Mouse (Mus musculus): Measurements from ENCODE around the gene Jagn1. TPM values are rescaled to one million over a fixed set of nuclear protein-coding genes. Genes with fewer than 3 reads are reported as not detected.
A peak's percentile ranks its signal among the peaks of the same experiment; 100 is the strongest.

Jagn1 gene
- polyA plus RNA-seq, 1 experiment from 2014 or later = 31.7 TPM

DNA sequence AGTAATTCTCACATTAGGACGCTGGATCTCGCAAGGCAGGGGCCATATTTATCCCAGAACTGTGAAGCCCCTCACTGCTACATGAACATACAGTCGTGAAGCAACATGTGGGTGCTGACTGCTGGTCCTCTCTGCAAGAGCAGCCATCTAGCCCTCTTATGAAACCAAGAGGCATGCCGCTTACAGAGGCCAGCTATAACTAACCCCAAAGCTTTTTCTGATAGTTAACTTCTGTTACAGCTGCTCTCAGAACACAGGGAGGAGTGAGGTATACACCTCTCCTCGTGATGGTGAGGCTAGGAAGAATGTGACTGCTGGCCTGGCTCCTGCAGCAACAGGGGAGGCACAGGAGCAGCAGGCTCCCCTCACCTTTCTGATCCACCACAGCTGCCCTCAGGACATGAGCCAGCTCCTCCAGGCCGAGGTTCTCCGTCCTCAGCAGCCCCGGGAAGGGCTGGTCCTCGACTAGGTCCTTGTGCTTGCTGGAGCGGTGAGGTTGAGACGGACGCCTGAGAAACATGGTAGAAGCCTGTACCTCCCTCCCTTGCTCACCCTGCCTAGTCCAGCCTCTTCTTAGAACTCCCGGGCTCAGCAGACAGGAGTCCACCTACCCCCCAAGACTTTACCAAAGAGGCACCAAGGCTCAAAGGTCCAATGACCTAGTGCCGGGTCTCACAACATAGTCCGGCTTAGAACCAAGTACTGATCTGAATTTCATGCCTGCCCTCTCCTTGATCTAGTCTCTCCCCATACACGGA is 23.7 kb upstream of the Jagn1 start:
- ATAC-seq (ENCODE audit: insufficient read depth) = peak; percentile 64
- 10% methylated on average over 16 of the region's 16 CpGs for WGBS (ENCODE audit: insufficient replicate concordance)
- Histone ChIP-seq H3K4me1 (replicated peaks) (peaks cover 27% of the 10 kb centered on the region), H3K9ac (peak overlapping the region; percentile 74), H3K4me3 (replicated peaks) (peak overlapping the region; percentile 72), H3K27ac (replicated peaks) (peak overlapping the region; percentile 58), H3K27me3 (no peaks in the 10 kb centered on the region), H3K9me3 (replicated peaks) (no peaks in the 10 kb centered on the region), H3K36me3 (replicated peaks) (0 out of 2 replicates have a peak, but pooled peaks cover 6% of the 10 kb centered on the region), H3K4me2 (peak overlapping the region; percentile 88)

DNA sequence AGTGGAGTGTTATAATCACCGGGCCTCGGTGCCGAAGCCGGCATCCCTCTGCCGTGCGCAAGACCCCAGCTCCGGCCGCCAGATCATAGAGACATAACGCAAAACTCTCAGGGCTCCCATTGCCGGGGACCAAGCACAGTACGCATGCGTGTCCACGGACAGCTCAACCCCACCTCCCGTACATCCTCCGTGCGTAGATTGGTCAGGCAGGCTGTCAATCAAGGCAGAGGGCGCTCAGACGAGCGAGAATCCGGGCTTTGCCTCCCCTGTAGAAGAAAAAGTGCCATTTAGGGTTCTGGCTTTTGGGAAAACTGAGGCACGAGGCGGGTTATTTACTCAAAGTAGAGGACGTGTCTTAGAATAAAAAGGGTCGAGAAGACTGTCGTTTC is 23.2 kb upstream of the Jagn1 start, which contains the start of gene Rpusd3:
Gene Rpusd3 (minus strand): TSS at position 142 of the 389 bp plus-strand sequence.
- peak within 1 kb of the TSS; percentile 88 for H3K4me2 ChIP-seq
- peak; percentile 97 for ATAC-seq (ENCODE audit: insufficient read depth)
- H3K9me3 ChIP-seq (replicated peaks) = no peaks in the 10 kb centered on the region
- 0 out of 2 replicates have a peak, but pooled peaks cover 6% of the 10 kb centered on the region for H3K36me3 ChIP-seq (replicated peaks)
- WGBS (ENCODE audit: insufficient replicate concordance) = under 1% methylated on average over 25 of the region's 25 CpGs
- peak within 1 kb of the TSS; percentile 74 for H3K9ac ChIP-seq
- peak within 1 kb of the TSS; percentile 72 for H3K4me3 ChIP-seq (replicated peaks)
- peak within 1 kb of the TSS; percentile 58 for H3K27ac ChIP-seq (replicated peaks)
- peaks cover 27% of the 10 kb centered on the region for H3K4me1 ChIP-seq (replicated peaks)
- H3K27me3 ChIP-seq = no peaks in the 10 kb centered on the region

DNA sequence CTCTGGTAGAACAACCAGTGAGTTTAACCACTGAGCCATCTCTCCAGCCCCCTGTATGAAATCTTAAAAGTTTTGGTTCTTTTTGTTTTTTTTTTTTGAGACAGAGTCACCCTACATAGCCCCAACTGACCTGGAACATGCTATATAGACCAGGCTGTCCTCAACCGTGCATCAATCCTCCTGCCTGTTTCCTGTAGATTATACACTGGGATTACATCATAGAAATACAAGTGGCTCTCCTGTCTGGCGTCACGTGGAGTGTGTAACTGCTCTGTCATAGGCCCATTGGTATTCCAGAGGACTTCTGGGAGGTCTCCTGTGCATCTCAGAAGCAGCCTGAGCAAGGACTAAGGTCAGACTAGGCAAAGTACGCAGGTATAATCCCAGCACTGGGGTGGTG is 19.4 kb upstream of the Jagn1 start:
- Histone ChIP-seq H3K4me1 (replicated peaks) (peaks cover 17% of the 10 kb centered on the region), H3K27ac (replicated peaks) (no peak overlapping the region), H3K9ac (no peak overlapping the region), H3K36me3 (replicated peaks) (no peaks in the 10 kb centered on the region), H3K4me3 (replicated peaks) (no peak overlapping the region), H3K27me3 (no peaks in the 10 kb centered on the region), H3K4me2 (no peak overlapping the region), H3K9me3 (replicated peaks) (no peaks in the 10 kb centered on the region)
- WGBS (ENCODE audit: insufficient replicate concordance) = 28% methylated on average over 4 of the region's 4 CpGs
- no peak for ATAC-seq (ENCODE audit: insufficient read depth)

DNA sequence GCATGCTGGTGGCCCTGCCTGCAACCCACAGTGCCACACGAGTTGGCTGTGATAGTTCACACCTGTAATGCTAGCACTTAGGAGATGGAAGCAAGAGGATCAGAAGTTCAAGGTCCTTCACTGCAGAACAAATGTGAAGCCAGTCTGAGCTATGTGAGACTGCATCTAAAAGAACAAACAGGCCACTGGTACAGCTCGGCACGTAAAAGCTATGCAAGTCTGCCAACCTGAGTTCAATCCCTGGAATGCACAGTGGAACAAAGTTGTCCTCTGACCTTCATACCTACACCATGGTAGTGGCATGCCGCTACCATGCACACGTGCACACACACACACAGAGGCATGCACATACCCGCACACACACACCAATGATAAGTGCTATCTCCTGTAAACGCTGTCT is 18.2 kb upstream of the Jagn1 start:
- WGBS (ENCODE audit: insufficient replicate concordance) = 63% methylated on average over 7 of the region's 7 CpGs
- Histone ChIP-seq H3K36me3 (replicated peaks) (no peaks in the 10 kb centered on the region), H3K9ac (no peak overlapping the region), H3K27me3 (no peaks in the 10 kb centered on the region), H3K27ac (replicated peaks) (no peak overlapping the region), H3K4me1 (replicated peaks) (peaks cover 8% of the 10 kb centered on the region), H3K4me2 (no peak overlapping the region), H3K4me3 (replicated peaks) (no peak overlapping the region), H3K9me3 (replicated peaks) (no peaks in the 10 kb centered on the region)
- ATAC-seq (ENCODE audit: insufficient read depth) = no peak

DNA sequence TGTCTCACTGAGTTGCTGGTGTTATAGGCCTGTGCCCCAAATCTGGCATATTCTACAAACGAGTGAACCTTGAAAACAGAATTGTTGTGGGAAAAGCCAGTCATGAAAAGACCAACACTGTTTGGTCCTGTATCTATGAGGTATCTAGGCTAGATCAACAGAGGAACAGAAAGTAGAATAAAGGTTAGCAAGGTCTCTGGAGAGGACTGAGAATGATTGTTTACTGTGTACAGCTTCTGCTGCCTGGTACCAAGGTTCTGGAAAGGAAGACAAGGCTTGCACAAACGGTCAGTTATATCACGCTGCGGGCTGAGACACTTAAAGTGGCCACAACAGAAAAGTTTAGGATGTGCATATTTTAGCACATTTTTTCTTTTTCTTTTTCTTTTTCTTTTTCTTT is 15.7 kb upstream of the Jagn1 start:
- no peaks in the 10 kb centered on the region for H3K27me3 ChIP-seq
- no peak for ATAC-seq (ENCODE audit: insufficient read depth)
- no peak overlapping the region for H3K4me2 ChIP-seq
- H3K9me3 ChIP-seq (replicated peaks) = no peaks in the 10 kb centered on the region
- no peak overlapping the region for H3K27ac ChIP-seq (replicated peaks)
- H3K4me3 ChIP-seq (replicated peaks) = no peak overlapping the region
- WGBS (ENCODE audit: insufficient replicate concordance) = 83% methylated on average over 4 of the region's 4 CpGs
- no peaks in the 10 kb centered on the region for H3K36me3 ChIP-seq (replicated peaks)
- 0 out of 2 replicates have a peak, but pooled peaks cover 2% of the 10 kb centered on the region for H3K4me1 ChIP-seq (replicated peaks)
- H3K9ac ChIP-seq = no peak overlapping the region

DNA sequence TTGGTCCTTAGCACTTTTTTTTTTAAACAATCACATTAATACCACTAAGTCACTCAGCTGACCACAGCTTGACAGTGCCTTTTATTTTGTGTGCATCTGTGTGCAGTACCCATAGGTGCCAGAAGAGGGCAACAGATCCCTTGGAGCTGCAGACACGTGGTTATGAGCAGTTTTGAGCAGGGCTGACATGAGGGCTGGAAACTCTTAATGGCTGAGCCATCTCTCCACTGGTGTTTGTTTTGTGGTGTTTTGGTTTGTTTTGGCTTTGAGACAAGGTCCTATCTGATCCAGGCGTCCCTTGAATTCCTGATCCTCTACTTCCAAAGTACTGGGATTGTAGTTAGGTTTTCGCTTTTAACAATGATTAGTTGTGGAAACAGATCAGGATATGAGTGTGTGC is 15.0 kb upstream of the Jagn1 start:
- WGBS (ENCODE audit: insufficient replicate concordance) = 48% methylated on average over 3 of the region's 3 CpGs
- Histone ChIP-seq H3K9ac (no peak overlapping the region), H3K36me3 (replicated peaks) (no peaks in the 10 kb centered on the region), H3K4me2 (no peak overlapping the region), H3K27me3 (no peaks in the 10 kb centered on the region), H3K9me3 (replicated peaks) (no peaks in the 10 kb centered on the region), H3K27ac (replicated peaks) (no peak overlapping the region), H3K4me1 (replicated peaks) (0 out of 2 replicates have a peak, but pooled peaks cover 2% of the 10 kb centered on the region), H3K4me3 (replicated peaks) (no peak overlapping the region)
- no peak for ATAC-seq (ENCODE audit: insufficient read depth)

DNA sequence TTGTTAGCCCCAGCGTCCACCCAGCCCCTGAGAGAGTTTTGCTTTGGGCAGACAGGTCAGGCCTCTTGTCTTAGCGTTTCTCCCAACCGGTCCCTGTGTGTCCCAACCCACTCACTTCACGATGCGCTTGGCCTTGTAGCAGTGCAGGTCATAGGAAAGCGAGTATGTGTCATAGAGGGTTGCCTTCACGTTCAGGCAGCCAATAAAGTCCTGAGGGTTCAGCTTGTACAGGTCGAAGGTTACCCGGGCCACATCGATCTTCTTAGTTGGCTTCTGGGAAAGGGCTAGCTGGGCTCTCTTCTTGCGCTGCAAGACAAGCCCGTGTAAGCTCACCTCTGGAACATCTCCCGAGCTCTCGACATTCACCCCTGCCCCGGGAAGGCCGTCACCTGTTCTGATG is 14.4 kb upstream of the Jagn1 start:
- 69% methylated on average over 16 of the region's 16 CpGs for WGBS (ENCODE audit: insufficient replicate concordance)
- Histone ChIP-seq H3K4me2 (peak overlapping the region; percentile 23; the same call in 1 of the 2 replicates), H3K27ac (replicated peaks) (no peak overlapping the region), H3K36me3 (replicated peaks) (no peaks in the 10 kb centered on the region), H3K4me3 (replicated peaks) (no peak overlapping the region), H3K27me3 (no peaks in the 10 kb centered on the region), H3K4me1 (replicated peaks) (0 out of 2 replicates have a peak, but pooled peaks cover 2% of the 10 kb centered on the region), H3K9me3 (replicated peaks) (no peaks in the 10 kb centered on the region), H3K9ac (no peak overlapping the region)
- peak; percentile 46 for ATAC-seq (ENCODE audit: insufficient read depth)

DNA sequence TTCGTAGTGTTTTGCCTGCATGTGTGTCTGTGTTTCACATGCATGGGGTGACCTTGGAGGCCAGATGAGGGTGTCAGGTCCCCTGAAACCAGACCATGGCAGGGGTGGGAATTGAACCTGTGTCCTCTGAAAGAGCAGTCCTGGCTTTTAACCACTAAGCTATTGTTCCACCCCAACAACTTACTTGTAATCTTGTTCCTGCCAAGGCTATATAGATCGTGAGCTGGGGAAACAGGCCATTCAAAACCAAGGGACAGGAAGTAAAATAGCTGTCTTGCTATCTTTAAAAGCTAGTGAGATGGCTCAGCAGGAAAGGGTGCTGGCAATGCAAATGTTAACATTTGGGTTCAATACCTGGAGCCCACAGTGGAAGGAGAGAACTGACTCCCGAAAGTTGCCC is 12.4 kb upstream of the Jagn1 start:
- 42% methylated on average over 3 of the region's 3 CpGs for WGBS (ENCODE audit: insufficient replicate concordance)
- Histone ChIP-seq H3K27me3 (no peaks in the 10 kb centered on the region), H3K4me1 (replicated peaks) (0 out of 2 replicates have a peak, but pooled peaks cover 2% of the 10 kb centered on the region), H3K4me2 (no peak overlapping the region), H3K36me3 (replicated peaks) (no peaks in the 10 kb centered on the region), H3K27ac (replicated peaks) (no peak overlapping the region), H3K9ac (no peak overlapping the region), H3K9me3 (replicated peaks) (no peaks in the 10 kb centered on the region), H3K4me3 (replicated peaks) (no peak overlapping the region)
- ATAC-seq (ENCODE audit: insufficient read depth) = no peak

DNA sequence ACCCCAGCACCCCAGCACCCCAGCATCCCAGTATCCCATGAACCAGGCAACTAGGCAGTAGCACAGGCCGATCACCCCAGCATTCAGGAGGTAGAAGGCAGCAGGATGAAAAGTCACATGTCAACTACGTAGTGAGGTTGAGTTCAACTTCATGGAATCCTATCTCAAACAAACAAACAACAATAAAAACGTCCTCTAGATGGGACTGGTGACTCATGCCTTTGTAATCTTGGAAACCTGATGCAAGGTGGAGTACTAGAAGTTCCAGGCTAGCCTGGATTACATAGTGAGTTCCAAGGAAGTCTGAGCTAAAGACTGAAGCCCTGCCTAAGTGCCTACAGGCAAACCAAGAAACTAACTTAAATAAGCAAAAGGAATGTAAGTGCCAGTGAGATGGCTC is 11.5 kb upstream of the Jagn1 start:
- no peak for ATAC-seq (ENCODE audit: insufficient read depth)
- H3K36me3 ChIP-seq (replicated peaks) = no peaks in the 10 kb centered on the region
- H3K4me2 ChIP-seq = no peak overlapping the region
- 38% methylated on average over 3 of the region's 3 CpGs for WGBS (ENCODE audit: insufficient replicate concordance)
- 0 out of 2 replicates have a peak, but pooled peaks cover 2% of the 10 kb centered on the region for H3K4me1 ChIP-seq (replicated peaks)
- no peaks in the 10 kb centered on the region for H3K27me3 ChIP-seq
- H3K9me3 ChIP-seq (replicated peaks) = no peaks in the 10 kb centered on the region
- no peak overlapping the region for H3K27ac ChIP-seq (replicated peaks)
- H3K9ac ChIP-seq = no peak overlapping the region
- no peak overlapping the region for H3K4me3 ChIP-seq (replicated peaks)

DNA sequence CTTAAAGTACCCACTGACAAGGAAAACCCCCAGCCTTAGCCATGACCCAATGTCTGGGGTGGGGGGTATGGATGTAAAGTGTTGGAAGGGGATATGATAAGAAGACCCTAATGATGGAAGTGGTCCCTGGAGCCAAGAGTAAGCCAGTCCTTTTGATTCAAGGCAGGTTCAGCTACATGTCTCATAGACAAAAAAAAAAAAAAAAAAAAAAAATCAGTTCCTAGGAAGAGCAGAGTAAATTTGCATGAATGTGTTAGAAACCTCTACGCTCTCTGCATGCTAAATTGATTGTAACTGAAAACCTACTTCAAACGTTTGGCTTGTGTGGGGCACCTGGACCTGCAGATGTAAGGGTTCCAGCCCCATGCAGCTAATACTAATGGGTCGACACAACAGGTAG is 10.6 kb upstream of the Jagn1 start:
- Histone ChIP-seq H3K4me1 (replicated peaks) (0 out of 2 replicates have a peak, but pooled peaks cover 2% of the 10 kb centered on the region), H3K27ac (replicated peaks) (no peak overlapping the region), H3K27me3 (no peaks in the 10 kb centered on the region), H3K9ac (no peak overlapping the region), H3K36me3 (replicated peaks) (no peaks in the 10 kb centered on the region), H3K9me3 (replicated peaks) (no peaks in the 10 kb centered on the region), H3K4me2 (no peak overlapping the region), H3K4me3 (replicated peaks) (no peak overlapping the region)
- no peak for ATAC-seq (ENCODE audit: insufficient read depth)
- WGBS (ENCODE audit: insufficient replicate concordance) = 41% methylated on average over 3 of the region's 3 CpGs

DNA sequence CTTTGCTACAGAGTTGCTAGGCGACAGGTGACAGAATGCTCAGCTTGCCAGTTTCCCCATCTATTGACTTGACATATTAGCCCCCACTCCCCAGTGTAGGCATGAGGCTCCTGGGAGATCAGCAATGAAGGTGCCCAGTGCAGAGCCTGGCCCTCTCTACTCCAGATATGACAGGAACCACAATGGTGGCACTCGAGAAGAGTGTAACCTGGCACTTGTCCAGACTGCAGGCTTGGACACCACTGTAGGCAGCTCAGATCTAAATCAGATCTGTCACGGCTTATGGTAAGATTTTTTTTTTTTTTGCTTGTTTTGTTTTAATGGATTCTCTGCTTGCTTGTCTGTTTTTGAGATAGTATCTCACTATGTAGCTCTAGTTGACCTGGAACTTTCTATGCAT is 8.7 kb upstream of the Jagn1 start:
- Histone ChIP-seq H3K4me1 (replicated peaks) (0 out of 2 replicates have a peak, but pooled peaks cover 2% of the 10 kb centered on the region), H3K9ac (no peak overlapping the region), H3K4me3 (replicated peaks) (no peak overlapping the region), H3K36me3 (replicated peaks) (no peaks in the 10 kb centered on the region), H3K27ac (replicated peaks) (no peak overlapping the region), H3K9me3 (replicated peaks) (no peaks in the 10 kb centered on the region), H3K4me2 (no peak overlapping the region), H3K27me3 (no peaks in the 10 kb centered on the region)
- ATAC-seq (ENCODE audit: insufficient read depth) = no peak
- 46% methylated on average over 3 of the region's 3 CpGs for WGBS (ENCODE audit: insufficient replicate concordance)
